Mouse (Mus musculus): Measurements from ENCODE around the gene Hoxc4. TPM values are rescaled to one million over a fixed set of nuclear protein-coding genes. Genes with fewer than 3 reads are reported as not detected.

Gene Hoxc4
- polyA plus RNA-seq, 1 experiment: 3.9 TPM

DNA sequence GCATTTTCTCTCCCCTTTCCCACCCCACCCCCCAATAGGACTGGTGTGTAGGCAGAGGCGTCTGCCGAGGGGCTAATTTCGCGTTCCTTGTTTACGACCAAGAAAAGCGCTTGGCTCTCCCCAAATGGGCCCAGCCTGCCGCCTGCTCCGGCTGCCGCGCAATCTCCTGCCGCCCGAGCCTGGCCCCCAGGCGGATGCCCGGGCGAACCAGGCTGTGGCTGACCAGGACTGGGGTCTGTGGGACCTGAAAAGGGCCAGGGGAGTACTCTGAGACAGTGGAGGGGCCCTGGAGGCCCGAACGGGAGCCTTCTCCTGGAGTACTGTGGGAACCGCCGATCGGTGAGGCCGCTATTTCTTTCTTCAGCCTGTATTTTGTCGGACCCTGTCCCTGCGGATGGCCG lies 18.2 kb upstream of the Hoxc4 start:
- no peak overlapping the region for H3K4me3 ChIP-seq (replicated peaks; ENCODE audit: insufficient read depth, low read depth, low read length)
- no peaks in the 10 kb centered on the region for H3K4me1 ChIP-seq (ENCODE audit: control insufficient read depth, insufficient read depth, low read length)
- peaks cover 15% of the 10 kb centered on the region; the same call in 1 of the 2 replicates for H3K27me3 ChIP-seq (ENCODE audit: control insufficient read depth, insufficient read depth, low read length)
- TF ChIP-seq POLR2A (IDR thresholded peaks at IDR 0.05; ENCODE audit: borderline replicate concordance, insufficient read depth, low read length) (no peak), CTCF (IDR thresholded peaks at IDR 0.05; ENCODE audit: borderline replicate concordance, insufficient read depth, low read depth, low read length) (no peak)
- no peak for DNase-seq
- 7% methylated on average over 24 of the region's 24 CpGs for WGBS
- no peak overlapping the region for H3K27ac ChIP-seq (ENCODE audit: insufficient read depth, low read length)

- TF ChIP-seq CTCF (IDR thresholded peaks at IDR 0.05; ENCODE audit: borderline replicate concordance, insufficient read depth, low read depth, low read length): no peak
- no peak for TF ChIP-seq POLR2A (IDR thresholded peaks at IDR 0.05; ENCODE audit: borderline replicate concordance, insufficient read depth, low read length)
- no peak overlapping the region for H3K4me3 ChIP-seq (replicated peaks; ENCODE audit: insufficient read depth, low read depth, low read length)
- H3K27ac ChIP-seq (ENCODE audit: insufficient read depth, low read length): no peak overlapping the region
- peaks cover 14% of the 10 kb centered on the region; the same call in 1 of the 2 replicates for H3K27me3 ChIP-seq (ENCODE audit: control insufficient read depth, insufficient read depth, low read length)
- no peak for DNase-seq
- WGBS: 70% methylated on average over 2 of the region's 2 CpGs
- no peaks in the 10 kb centered on the region for H3K4me1 ChIP-seq (ENCODE audit: control insufficient read depth, insufficient read depth, low read length)
These were observed 17.4 kb upstream of the Hoxc4 start for GRCm38 (mm10) chr15:103001370-103001769.

GRCm38 (mm10) chr15:103002156-103002555 lies 16.6 kb upstream of the Hoxc4 start:
- Histone ChIP-seq H3K27me3 (ENCODE audit: control insufficient read depth, insufficient read depth, low read length) (peaks cover 10% of the 10 kb centered on the region; the same call in 1 of the 2 replicates), H3K4me3 (replicated peaks; ENCODE audit: insufficient read depth, low read depth, low read length) (no peak overlapping the region), H3K27ac (ENCODE audit: insufficient read depth, low read length) (no peak overlapping the region), H3K4me1 (ENCODE audit: control insufficient read depth, insufficient read depth, low read length) (no peaks in the 10 kb centered on the region)
- DNase-seq: no peak
- WGBS: 31% methylated on average over 4 of the region's 4 CpGs
- no peak for TF ChIP-seq POLR2A (IDR thresholded peaks at IDR 0.05; ENCODE audit: borderline replicate concordance, insufficient read depth, low read length)
- TF ChIP-seq CTCF (IDR thresholded peaks at IDR 0.05; ENCODE audit: borderline replicate concordance, insufficient read depth, low read depth, low read length): no peak

DNA sequence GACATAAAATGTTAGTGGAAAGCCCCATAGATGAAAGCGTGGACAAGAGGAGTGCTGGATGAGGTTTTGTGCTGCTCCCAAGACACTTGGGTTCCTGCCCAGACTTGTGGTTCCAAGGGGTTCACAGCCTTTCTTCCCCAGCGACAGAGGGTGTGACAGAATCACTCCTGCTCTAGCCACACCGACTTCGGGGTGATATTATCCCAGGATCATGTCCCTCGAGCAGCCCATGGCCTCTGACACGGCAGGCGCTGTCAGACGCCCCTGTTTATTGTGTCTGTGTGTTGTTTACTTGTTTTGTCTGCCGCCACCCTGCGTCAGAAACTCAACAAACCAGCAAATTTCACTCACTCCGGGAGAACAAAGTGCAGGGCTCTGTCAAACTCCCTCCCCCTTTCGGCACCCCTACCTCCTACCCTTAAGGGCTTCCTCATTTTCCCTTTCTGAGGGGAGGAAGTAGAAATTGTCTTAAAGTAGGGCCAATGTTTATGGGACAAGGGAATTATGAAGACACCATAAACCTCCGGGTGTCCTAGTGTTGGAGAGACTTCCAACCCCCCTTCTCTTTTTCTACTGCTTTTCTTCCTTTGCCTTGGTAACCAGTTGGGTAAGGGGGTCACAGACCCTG lies 15.8 kb upstream of the Hoxc4 start:
- WGBS: 5% methylated on average over 13 of the region's 13 CpGs
- Histone ChIP-seq H3K27ac (ENCODE audit: insufficient read depth, low read length) (no peak overlapping the region), H3K27me3 (ENCODE audit: control insufficient read depth, insufficient read depth, low read length) (peaks cover 8% of the 10 kb centered on the region; the same call in 1 of the 2 replicates), H3K4me1 (ENCODE audit: control insufficient read depth, insufficient read depth, low read length) (no peaks in the 10 kb centered on the region), H3K4me3 (replicated peaks; ENCODE audit: insufficient read depth, low read depth, low read length) (no peak overlapping the region)
- TF ChIP-seq CTCF (IDR thresholded peaks at IDR 0.05; ENCODE audit: borderline replicate concordance, insufficient read depth, low read depth, low read length): no peak
- TF ChIP-seq POLR2A (IDR thresholded peaks at IDR 0.05; ENCODE audit: borderline replicate concordance, insufficient read depth, low read length): no peak
- no peak for DNase-seq

DNA sequence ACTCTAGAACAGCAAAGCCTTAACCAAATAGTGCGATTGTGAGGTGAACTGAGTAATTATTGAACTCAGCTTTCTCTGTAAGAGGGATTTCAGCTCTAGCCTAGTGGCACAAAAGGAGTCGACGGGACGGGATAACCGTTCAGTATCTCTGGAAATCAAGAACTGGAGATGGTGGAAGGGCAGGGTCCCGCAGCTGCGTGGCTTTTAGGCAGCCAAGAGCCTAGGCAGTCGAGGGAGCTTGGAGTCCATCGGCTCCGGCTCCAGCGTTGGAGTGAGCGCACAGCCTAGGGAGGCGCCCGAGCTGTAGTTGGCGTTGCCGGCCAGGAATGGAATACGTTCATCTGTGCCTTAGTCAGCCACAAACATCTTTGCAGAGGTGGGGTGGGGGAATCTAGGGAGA lies 13.4 kb upstream of the Hoxc4 start:
- 3% methylated on average over 17 of the region's 17 CpGs for WGBS

DNA sequence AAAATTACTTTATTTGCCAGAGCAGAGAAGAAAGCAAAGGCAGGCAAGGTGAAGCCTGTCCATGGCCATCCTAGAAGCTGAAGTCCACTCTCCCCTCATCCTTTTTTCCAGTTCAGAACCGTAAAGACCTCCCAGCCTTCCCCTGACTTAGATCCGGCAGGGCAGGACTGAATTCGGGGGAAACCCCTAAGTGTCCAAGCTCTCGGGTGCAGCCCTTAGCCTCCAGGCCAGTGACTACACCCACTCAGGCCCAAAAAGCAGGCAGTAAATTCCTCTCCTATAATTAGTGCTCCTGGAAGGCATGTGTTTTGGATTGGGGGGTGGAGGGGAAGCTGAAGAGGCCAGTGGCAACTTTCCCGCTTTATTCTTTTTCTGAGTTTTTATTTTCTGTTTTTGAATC lies 12.9 kb upstream of the Hoxc4 start:
- DNase-seq: no peak
- Histone ChIP-seq H3K4me1 (ENCODE audit: control insufficient read depth, insufficient read depth, low read length) (no peaks in the 10 kb centered on the region), H3K27ac (ENCODE audit: insufficient read depth, low read length) (no peak overlapping the region), H3K27me3 (ENCODE audit: control insufficient read depth, insufficient read depth, low read length) (peaks cover 10% of the 10 kb centered on the region; the same call in 1 of the 2 replicates), H3K4me3 (replicated peaks; ENCODE audit: insufficient read depth, low read depth, low read length) (no peak overlapping the region)
- TF ChIP-seq CTCF (IDR thresholded peaks at IDR 0.05; ENCODE audit: borderline replicate concordance, insufficient read depth, low read depth, low read length) (no peak), POLR2A (IDR thresholded peaks at IDR 0.05; ENCODE audit: borderline replicate concordance, insufficient read depth, low read length) (no peak)
- 7% methylated on average over 5 of the region's 5 CpGs for WGBS

More for the DNA sequence above, 13.4 kb upstream of the Hoxc4 start:
- H3K4me3 ChIP-seq (replicated peaks; ENCODE audit: insufficient read depth, low read depth, low read length): no peak overlapping the region
- H3K27ac ChIP-seq (ENCODE audit: insufficient read depth, low read length): no peak overlapping the region
- no peak for DNase-seq
- TF ChIP-seq CTCF (IDR thresholded peaks at IDR 0.05; ENCODE audit: borderline replicate concordance, insufficient read depth, low read depth, low read length): no peak
- TF ChIP-seq POLR2A (IDR thresholded peaks at IDR 0.05; ENCODE audit: borderline replicate concordance, insufficient read depth, low read length): no peak
- H3K27me3 ChIP-seq (ENCODE audit: control insufficient read depth, insufficient read depth, low read length): peaks cover 6% of the 10 kb centered on the region; the same call in 1 of the 2 replicates
- H3K4me1 ChIP-seq (ENCODE audit: control insufficient read depth, insufficient read depth, low read length): no peaks in the 10 kb centered on the region

GRCm38 (mm10) chr15:103006326-103006725 lies 12.4 kb upstream of the Hoxc4 start:
- Histone ChIP-seq H3K27me3 (ENCODE audit: control insufficient read depth, insufficient read depth, low read length) (peaks cover 8% of the 10 kb centered on the region; the same call in 1 of the 2 replicates), H3K27ac (ENCODE audit: insufficient read depth, low read length) (no peak overlapping the region), H3K4me3 (replicated peaks; ENCODE audit: insufficient read depth, low read depth, low read length) (no peak overlapping the region), H3K4me1 (ENCODE audit: control insufficient read depth, insufficient read depth, low read length) (no peaks in the 10 kb centered on the region)
- TF ChIP-seq CTCF (IDR thresholded peaks at IDR 0.05; ENCODE audit: borderline replicate concordance, insufficient read depth, low read depth, low read length) (no peak), POLR2A (IDR thresholded peaks at IDR 0.05; ENCODE audit: borderline replicate concordance, insufficient read depth, low read length) (no peak)
- 9% methylated on average over 1 of the region's 1 CpGs for WGBS
- no peak for DNase-seq

All from cerebellum, adult 2 months (tissue).